Mouse (Mus musculus) intestine, embryonic 16.5 days (tissue): ENCODE data around the gene Selenom. TPM values are rescaled to one million over a fixed set of nuclear protein-coding genes. Genes with fewer than 3 reads are reported as not detected.

Source experiments
- ATAC-seq: fragments of 200-750 bp; cut with Nextera tagmentation; 2 replicates; pipeline ENCODE4 v1.8.0; 2017; ENCODE audit warnings: moderate TSS enrichment, moderate library complexity
- H3K27ac ChIP-seq: fragments of 300-500 bp; sonication (generic); 2 replicates; pipeline ENCODE4 v1.5.1; 2014; ENCODE audit warnings: mild to moderate bottlenecking, low read length
- H3K27me3 ChIP-seq: fragments of 300-500 bp; sonication (generic); replicated peaks from 2 replicates; pipeline ENCODE4 v1.6.1; 2014; ENCODE audit warnings: low read length, control low read depth, mixed read lengths; ENCODE audit not compliant: control insufficient read depth, insufficient read depth
- H3K36me3 ChIP-seq: fragments of 300-500 bp; sonication (generic); 2 replicates; pipeline ENCODE4 v1.6.1; 2014; ENCODE audit warnings: low read length, control low read depth; ENCODE audit not compliant: control insufficient read depth, insufficient read depth
- H3K4me1 ChIP-seq: fragments of 300-500 bp; sonication (generic); 2 replicates; pipeline ENCODE4 v1.6.1; 2014; ENCODE audit warnings: low read length, control low read depth, mixed read lengths; ENCODE audit not compliant: control insufficient read depth, insufficient read depth
- H3K4me2 ChIP-seq: fragments of 300-500 bp; sonication (generic); 2 replicates; pipeline ENCODE4 v1.6.1; 2014; ENCODE audit warnings: low read depth, low read length, control low read depth
- H3K4me3 ChIP-seq: fragments of 300-500 bp; sonication (generic); 2 replicates; pipeline ENCODE4 v1.5.1; 2014; ENCODE audit warnings: mild to moderate bottlenecking, low read length
- H3K9ac ChIP-seq: fragments of 300-500 bp; sonication (generic); 2 replicates; pipeline ENCODE4 v1.6.1; 2014; ENCODE audit warnings: low read depth, low read length
- H3K9me3 ChIP-seq: fragments of 300-500 bp; sonication (generic); 2 replicates; pipeline ENCODE4 v1.6.1; 2016; ENCODE audit warnings: low read length, control low read depth; ENCODE audit not compliant: control insufficient read depth
- WGBS: fragments of 180-500 bp; shearing (Covaris S2); extraction: QIAGEN DNeasy Blood & Tissue Kit; methylation state at CpG from one replicate; pipeline ENCODE4 v1.1.7; 2014; 5-methylcytosine and 5-hydroxymethylcytosine counted together
- polyA plus RNA-seq: library from polyadenylated mRNA; unstranded; fragments of >200 nt; fragmentation: Nextera tagmentation; extraction: Ambion mirVana; gene quantifications from 2 replicates; pipeline ENCODE4 v1.2.1, GENCODE M21; 2015

Gene Selenom
- polyA plus RNA-seq, 1 experiment from 2014 or later = 185 TPM

DNA sequence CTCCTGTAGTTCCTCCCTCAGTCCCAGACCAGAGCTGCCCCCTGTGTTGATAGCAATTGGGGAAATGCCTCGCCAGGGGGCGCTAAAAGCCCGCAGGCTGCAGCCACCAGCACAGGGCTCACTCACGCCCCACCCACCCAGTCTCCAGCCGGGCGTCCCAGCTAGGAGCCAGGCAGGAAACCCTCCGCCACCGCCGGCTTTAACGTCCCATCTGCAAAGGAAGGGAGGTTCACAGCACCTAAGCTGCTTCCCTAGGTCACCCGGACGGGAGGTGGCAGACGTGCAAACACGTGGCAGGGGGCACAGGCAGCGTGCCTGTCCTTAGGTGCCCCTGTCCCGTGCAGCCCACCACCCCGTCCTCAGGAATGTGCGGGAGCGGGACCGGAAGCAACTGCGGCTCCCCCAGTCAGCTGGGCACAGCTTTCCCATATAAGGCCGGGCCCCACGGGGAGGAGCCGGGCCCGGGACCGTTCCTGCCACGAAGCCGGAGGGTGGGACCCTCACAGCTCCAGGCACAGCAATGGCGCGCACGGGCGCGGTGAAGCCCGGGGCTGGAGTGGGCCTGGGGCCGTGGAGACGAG is 21.0 kb downstream of the Selenom start:
- Histone ChIP-seq H3K27ac (peak overlapping the region; percentile 95), H3K9ac (peak overlapping the region; percentile 72), H3K4me1 (peaks cover 25% of the 10 kb centered on the region), H3K4me3 (peak overlapping the region; percentile 63), H3K36me3 (peaks cover 12% of the 10 kb centered on the region), H3K9me3 (no peaks in the 10 kb centered on the region), H3K27me3 (no peaks in the 10 kb centered on the region), H3K4me2 (peak overlapping the region; percentile 91)
- under 1% methylated on average over 36 of the region's 36 CpGs for WGBS
- ATAC-seq = peak; percentile 83

DNA sequence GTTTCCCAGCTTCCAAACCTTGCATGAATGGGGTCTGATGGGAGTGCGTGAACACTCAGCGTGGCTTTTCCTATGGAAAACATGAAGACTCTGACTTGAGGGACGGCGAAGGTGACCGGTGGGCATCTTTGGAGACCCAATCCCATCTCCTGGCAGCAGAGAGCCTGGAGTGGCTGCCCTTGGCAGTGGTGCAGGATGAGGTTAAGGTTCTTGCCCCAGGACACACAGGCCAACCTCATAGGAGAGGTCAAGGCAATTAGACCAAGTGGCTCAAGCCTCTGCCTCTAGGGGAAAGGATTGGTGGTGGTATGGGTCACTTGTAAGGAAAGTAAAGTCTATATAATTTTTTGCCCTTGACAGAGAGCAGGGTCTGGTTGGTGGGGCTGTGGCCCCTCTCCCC is 21.6 kb downstream of the Selenom start:
- H3K9ac ChIP-seq = peak overlapping the region; percentile 72
- H3K4me1 ChIP-seq = peaks cover 25% of the 10 kb centered on the region
- peak overlapping the region; percentile 91 for H3K4me2 ChIP-seq
- 39% methylated on average over 5 of the region's 5 CpGs for WGBS
- no peak for ATAC-seq
- peak overlapping the region; percentile 63 for H3K4me3 ChIP-seq
- H3K36me3 ChIP-seq = peaks cover 6% of the 10 kb centered on the region
- H3K27ac ChIP-seq = peak overlapping the region; percentile 95
- H3K27me3 ChIP-seq = no peaks in the 10 kb centered on the region
- no peaks in the 10 kb centered on the region for H3K9me3 ChIP-seq

DNA sequence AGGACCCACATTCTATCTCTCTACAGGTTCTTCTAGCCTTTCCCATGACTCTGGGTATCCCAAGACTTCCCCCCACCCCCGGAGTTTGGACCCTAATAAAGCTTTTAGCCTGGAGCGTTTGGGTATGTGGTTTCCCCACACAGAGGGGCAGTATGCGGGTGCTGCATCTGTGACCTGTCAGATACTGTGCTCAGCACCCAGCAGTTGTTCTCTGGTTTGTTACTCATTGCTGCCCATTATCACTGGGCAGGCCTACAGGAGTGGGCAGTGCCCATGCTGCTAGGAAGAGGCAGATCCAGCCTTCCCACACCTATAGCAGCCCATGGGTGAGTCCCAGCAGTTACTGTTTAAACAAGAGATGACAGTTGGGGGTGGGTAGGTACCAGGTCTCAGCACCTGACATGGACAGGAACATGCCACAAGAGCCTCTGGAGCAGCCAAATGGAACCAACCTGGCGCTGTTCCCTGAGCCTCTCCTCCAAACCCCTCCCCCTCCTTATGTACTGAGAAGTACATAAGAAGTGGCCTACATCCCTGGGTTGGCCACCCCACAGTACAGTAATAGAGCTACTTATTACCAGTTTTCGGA is 22.4 kb downstream of the Selenom start:
- H3K27ac ChIP-seq = peak overlapping the region; percentile 95; the same call in 1 of the 2 replicates
- peaks cover 28% of the 10 kb centered on the region for H3K4me1 ChIP-seq
- H3K4me3 ChIP-seq = peak overlapping the region; percentile 63
- H3K27me3 ChIP-seq = no peaks in the 10 kb centered on the region
- H3K4me2 ChIP-seq = peak overlapping the region; percentile 91
- ATAC-seq = no peak
- H3K9ac ChIP-seq = 0 out of 2 replicates have a peak overlapping the region, but pooled peaks have one; percentile 15
- H3K36me3 ChIP-seq = peaks cover 5% of the 10 kb centered on the region; the same call in 1 of the 2 replicates
- no peaks in the 10 kb centered on the region for H3K9me3 ChIP-seq
- WGBS = 93% methylated on average over 5 of the region's 5 CpGs

DNA sequence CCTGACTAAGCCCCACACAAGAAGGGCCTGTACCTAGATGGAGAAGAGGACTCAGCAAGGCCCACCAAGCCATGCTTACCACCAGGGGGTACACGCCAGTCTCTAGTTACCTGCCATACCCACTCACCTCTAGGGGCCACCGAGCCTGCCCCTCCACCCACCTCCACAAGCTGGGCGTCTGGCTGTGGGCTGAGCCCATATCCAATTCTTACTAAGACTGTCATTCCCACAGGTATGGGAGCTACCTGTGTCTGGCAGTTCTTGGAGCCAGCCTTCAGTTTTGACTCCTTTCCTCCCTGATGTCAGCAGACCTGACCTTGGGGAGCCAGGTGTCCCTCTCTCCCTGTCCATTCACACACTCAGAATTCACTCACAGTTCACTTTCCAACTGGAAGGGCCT is 23.2 kb downstream of the Selenom start:
- H3K4me2 ChIP-seq = peak overlapping the region; percentile 91
- peaks cover 32% of the 10 kb centered on the region for H3K4me1 ChIP-seq
- no peak overlapping the region for H3K27ac ChIP-seq
- 88% methylated on average over 3 of the region's 3 CpGs for WGBS
- H3K36me3 ChIP-seq = peaks cover 3% of the 10 kb centered on the region; the same call in 1 of the 2 replicates
- peak overlapping the region; percentile 74 for H3K9ac ChIP-seq
- no peaks in the 10 kb centered on the region for H3K9me3 ChIP-seq
- H3K27me3 ChIP-seq = no peaks in the 10 kb centered on the region
- no peak for ATAC-seq
- H3K4me3 ChIP-seq = peak overlapping the region; percentile 62

DNA sequence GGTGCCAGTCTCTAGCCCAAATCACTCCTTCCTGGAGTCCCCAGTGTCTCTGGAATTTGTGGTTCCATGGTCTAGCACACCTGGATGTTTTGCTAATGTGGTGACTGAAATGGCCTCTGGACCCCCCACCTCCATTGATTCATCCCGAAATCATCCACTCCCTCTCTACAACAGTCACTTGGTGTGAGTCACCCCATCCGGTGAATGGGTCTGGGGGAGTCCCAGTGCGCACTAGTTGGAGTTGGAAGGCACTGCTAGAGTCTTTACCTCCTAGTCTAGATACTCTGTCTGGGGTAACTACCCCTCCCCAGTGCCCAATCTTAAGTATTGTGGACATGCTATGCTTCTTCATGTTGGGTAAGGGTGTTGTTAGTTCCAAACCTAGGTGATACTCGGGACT is 23.9 kb downstream of the Selenom start:
- WGBS = 58% methylated on average over 4 of the region's 4 CpGs
- H3K4me1 ChIP-seq = peaks cover 35% of the 10 kb centered on the region

DNA sequence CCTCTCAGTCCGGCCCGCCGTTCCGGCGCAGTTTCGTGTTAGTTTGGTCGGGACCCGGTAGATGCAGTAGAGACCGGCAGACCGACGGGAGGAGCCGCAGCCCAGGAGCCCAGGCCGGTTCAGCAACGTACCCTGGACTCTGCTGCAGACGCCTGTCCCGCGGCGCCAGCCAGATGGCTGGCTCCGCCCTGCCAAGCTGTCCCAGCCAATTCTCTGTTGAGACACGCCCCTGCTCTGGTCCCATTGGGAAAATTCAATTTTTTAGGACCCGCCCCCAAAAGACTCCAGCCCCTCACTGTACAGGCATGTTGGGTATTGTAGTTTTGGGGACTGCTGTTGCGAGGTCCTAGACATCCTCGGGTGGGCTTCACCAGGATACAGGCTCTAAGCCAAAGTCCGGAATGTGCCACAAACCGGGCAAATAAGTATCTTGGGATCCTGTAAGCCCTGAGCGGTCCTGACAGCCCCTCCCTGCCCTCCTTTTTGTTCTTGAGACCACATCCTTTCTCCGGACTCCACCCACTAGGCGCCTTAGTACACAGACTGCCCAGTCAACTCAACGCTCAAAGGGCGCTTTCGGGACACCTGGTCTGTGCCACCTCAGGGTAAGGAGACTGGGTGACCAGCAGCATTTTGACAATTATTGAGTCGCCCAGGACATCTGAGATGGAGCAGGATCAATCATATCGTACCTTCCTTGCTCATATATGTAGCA is 24.8 kb downstream of the Selenom start:
- Histone ChIP-seq H3K4me1 (peaks cover 35% of the 10 kb centered on the region), H3K36me3 (no peaks in the 10 kb centered on the region), H3K4me3 (peak overlapping the region; percentile 62), H3K4me2 (peak overlapping the region; percentile 91), H3K9me3 (peaks cover under 1% of the 10 kb centered on the region; the same call in 1 of the 2 replicates), H3K27ac (peak overlapping the region; percentile 39), H3K27me3 (no peaks in the 10 kb centered on the region), H3K9ac (peak overlapping the region; percentile 74)
- ATAC-seq = peak; percentile 91
- 4% methylated on average over 33 of the region's 33 CpGs for whole genome bisulfite sequencing

More for the DNA sequence above, 23.9 kb downstream of the Selenom start:
- peak overlapping the region; percentile 62 for H3K4me3 ChIP-seq
- no peak for ATAC-seq
- peak overlapping the region; percentile 91 for H3K4me2 ChIP-seq
- H3K36me3 ChIP-seq = peaks cover 2% of the 10 kb centered on the region; the same call in 1 of the 2 replicates
- no peaks in the 10 kb centered on the region for H3K9me3 ChIP-seq
- no peaks in the 10 kb centered on the region for H3K27me3 ChIP-seq
- H3K9ac ChIP-seq = peak overlapping the region; percentile 74
- no peak overlapping the region for H3K27ac ChIP-seq

DNA sequence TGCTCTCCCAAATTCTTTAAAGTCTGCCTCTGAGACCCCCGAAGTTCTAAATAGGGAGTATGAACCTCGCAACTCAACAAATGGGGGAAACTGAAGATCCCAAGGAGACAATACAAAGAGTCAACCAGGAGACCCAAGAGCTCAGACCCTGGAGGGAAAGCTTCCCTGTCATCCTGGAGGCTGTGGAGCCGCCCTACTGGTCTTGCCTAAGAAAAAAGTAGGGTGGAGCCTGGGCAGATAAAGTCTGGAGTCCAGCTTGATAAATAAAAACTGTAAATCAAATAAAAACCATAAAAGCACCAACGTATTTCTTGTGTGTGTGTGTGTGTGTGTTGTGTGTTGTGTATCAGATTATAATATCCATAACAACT is 25.3 kb downstream of the Selenom start:
- ATAC-seq = no peak
- H3K4me3 ChIP-seq = peak overlapping the region; percentile 62
- peaks cover 35% of the 10 kb centered on the region for H3K4me1 ChIP-seq
- peak overlapping the region; percentile 91 for H3K4me2 ChIP-seq
- no peaks in the 10 kb centered on the region for H3K27me3 ChIP-seq
- H3K9me3 ChIP-seq = peaks cover 4% of the 10 kb centered on the region; the same call in 1 of the 2 replicates
- no peaks in the 10 kb centered on the region for H3K36me3 ChIP-seq
- no peak overlapping the region for H3K27ac ChIP-seq
- 78% methylated on average over 4 of the region's 4 CpGs for WGBS
- peak overlapping the region; percentile 64 for H3K9ac ChIP-seq

DNA sequence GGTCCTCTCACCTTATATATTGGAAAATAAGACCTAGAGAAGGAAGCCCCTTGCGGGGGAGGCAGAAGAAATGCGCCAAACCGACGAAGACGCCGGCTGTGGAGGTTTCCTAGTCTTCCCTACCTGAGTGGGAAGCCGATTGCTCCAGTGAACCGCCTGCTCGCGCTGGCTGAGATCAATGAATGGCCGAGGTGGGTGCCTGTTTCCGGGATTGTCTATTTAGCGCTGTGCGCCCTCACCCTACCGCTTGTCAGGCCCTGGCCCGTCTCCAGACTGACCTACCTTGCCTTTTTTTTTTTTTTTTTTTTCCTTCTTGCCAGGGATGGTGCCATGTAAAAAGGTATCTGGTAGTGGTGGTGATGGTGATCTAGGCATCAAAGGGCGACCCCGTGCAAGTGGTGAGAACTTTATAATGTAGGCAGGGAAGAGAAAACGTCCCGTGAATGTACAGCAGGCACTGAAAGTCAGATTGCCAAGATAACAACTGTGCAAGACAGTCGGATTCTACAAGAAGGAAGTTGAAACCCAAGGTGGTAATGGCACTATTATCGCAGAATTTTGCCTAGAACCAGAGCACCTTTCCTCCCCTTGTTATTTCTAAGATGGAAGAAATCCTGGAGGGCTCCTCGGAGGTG is 26.1 kb downstream of the Selenom start, which contains the start of gene Smtn:
Smtn (minus strand) TSS at position 162 of the 635 bp plus-strand sequence.
- no peaks in the 10 kb centered on the region for H3K27me3 ChIP-seq
- peak within 1 kb of the TSS; percentile 91 for H3K4me2 ChIP-seq
- H3K9ac ChIP-seq = peak within 1 kb of the TSS; percentile 64
- no peaks in the 10 kb centered on the region for H3K36me3 ChIP-seq
- no peak for ATAC-seq
- H3K27ac ChIP-seq = no peak within 1 kb of the TSS
- peaks cover 4% of the 10 kb centered on the region; the same call in 1 of the 2 replicates for H3K9me3 ChIP-seq
- peaks cover 30% of the 10 kb centered on the region for H3K4me1 ChIP-seq
- peak within 1 kb of the TSS; percentile 62 for H3K4me3 ChIP-seq
- WGBS = 91% methylated on average over 23 of the region's 23 CpGs

DNA sequence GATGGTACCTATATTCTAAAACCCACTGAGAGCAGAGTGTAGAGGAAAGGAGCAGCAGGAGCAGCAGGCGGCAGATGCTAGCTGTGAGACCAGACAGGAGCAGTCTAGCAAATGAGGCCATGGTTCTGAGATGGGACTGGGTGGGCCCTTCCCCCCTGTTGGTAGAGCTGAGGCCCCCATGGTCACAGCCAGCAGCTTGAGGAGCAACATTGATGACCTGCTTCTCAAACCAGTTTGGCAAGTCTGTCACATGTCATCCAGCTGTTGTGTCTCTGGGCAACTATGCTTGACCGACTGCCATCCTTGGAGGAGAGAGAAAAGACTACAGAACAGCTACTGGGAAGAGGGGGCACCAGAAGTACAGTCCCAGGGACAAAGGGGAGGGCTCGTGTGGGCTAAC is 27.4 kb downstream of the Selenom start:
- no peak for ATAC-seq

More for the DNA sequence above, 27.4 kb downstream of the Selenom start:
- Histone ChIP-seq H3K9ac (0 out of 2 replicates have a peak overlapping the region, but pooled peaks have one; percentile 16), H3K4me1 (peaks cover 26% of the 10 kb centered on the region), H3K27me3 (no peaks in the 10 kb centered on the region), H3K9me3 (peaks cover 4% of the 10 kb centered on the region; the same call in 1 of the 2 replicates), H3K4me3 (no peak overlapping the region), H3K4me2 (no peak overlapping the region), H3K27ac (no peak overlapping the region), H3K36me3 (no peaks in the 10 kb centered on the region)
- 62% methylated on average over 3 of the region's 3 CpGs for WGBS
